In genomic region chr8:55940526-55940880, GRCm38 (mm10) we compare ENCODE assay signal across 8 mouse cellular contexts. TPM values are rescaled to one million over a fixed set of nuclear protein-coding genes. Genes with fewer than 3 reads are reported as not detected.
DNase-seq lines count a peak whose midpoint lies in the region; ATAC-seq and TF ChIP-seq lines count a peak whose summit lies in the region.

No protein-coding gene starts in this region.

- no peak overlapping the region for H3K4me3 ChIP-seq in gastrocnemius, adult 2 months
- H3K4me3 ChIP-seq in embryonic facial prominence, embryonic 12.5 days: 0 out of 2 replicates have a peak overlapping the region, but pooled peaks have one; percentile 16
- no peak overlapping the region for H3K4me3 ChIP-seq in kidney, embryonic 15.5 days (replicated peaks)
- peak overlapping the region; percentile 38 for H3K4me3 ChIP-seq in neural tube, embryonic 13.5 days

- peak; percentile 12 for DNase-seq in gastrocnemius, adult 2 months
- no peak for DNase-seq in gastrocnemius, postnatal 36 days
- DNase-seq in A20 (ENCODE audit: low read depth, low spot score): peak; percentile 3
- DNase-seq in urinary bladder, postnatal 25 days (ENCODE audit: low spot score): no peak
- DNase-seq in cerebellum, adult 11-12 months: no peak

- TF ChIP-seq CTCF in gastrocnemius, adult 2 months (IDR thresholded peaks at IDR 0.05): no peak

- H3K9ac ChIP-seq in embryonic facial prominence, embryonic 12.5 days: no peak overlapping the region
- H3K9ac ChIP-seq in kidney, embryonic 15.5 days: no peak overlapping the region
- peak overlapping the region; percentile 31; the same call in 1 of the 2 replicates for H3K9ac ChIP-seq in neural tube, embryonic 13.5 days

- H3K9me3 ChIP-seq in embryonic facial prominence, embryonic 12.5 days: no peaks in the 10 kb centered on the region
- H3K9me3 ChIP-seq in kidney, embryonic 15.5 days (replicated peaks): no peaks in the 10 kb centered on the region
- no peaks in the 10 kb centered on the region for H3K9me3 ChIP-seq in neural tube, embryonic 13.5 days

- 0 out of 2 replicates have a peak, but pooled peaks cover 5% of the 10 kb centered on the region for H3K4me1 ChIP-seq in embryonic facial prominence, embryonic 12.5 days
- peaks cover 5% of the 10 kb centered on the region; the same call in 1 of the 2 replicates for H3K4me1 ChIP-seq in kidney, embryonic 15.5 days
- H3K4me1 ChIP-seq in neural tube, embryonic 13.5 days (replicated peaks): peaks cover 14% of the 10 kb centered on the region

- H3K36me3 ChIP-seq in embryonic facial prominence, embryonic 12.5 days: no peaks in the 10 kb centered on the region
- H3K36me3 ChIP-seq in kidney, embryonic 15.5 days: no peaks in the 10 kb centered on the region
- H3K36me3 ChIP-seq in neural tube, embryonic 13.5 days: no peaks in the 10 kb centered on the region

- intact Hi-C loops in gastrocnemius, adult 2 months (cut with DNase I): no loop called here
- intact Hi-C loops in gastrocnemius, postnatal 36 days (cut with DNase I): no loop called here

- H3K27me3 ChIP-seq in embryonic facial prominence, embryonic 12.5 days: no peaks in the 10 kb centered on the region
- no peaks in the 10 kb centered on the region for H3K27me3 ChIP-seq in kidney, embryonic 15.5 days
- H3K27me3 ChIP-seq in neural tube, embryonic 13.5 days: no peaks in the 10 kb centered on the region

- WGBS in embryonic facial prominence, embryonic 12.5 days: under 1% methylated on average over 8 of the region's 8 CpGs
- under 1% methylated on average over 8 of the region's 8 CpGs for WGBS in kidney, embryonic 15.5 days
- under 1% methylated on average over 8 of the region's 8 CpGs for WGBS in neural tube, embryonic 13.5 days

- ATAC-seq in embryonic facial prominence, embryonic 12.5 days (ENCODE audit: insufficient number of reproducible peaks, insufficient read depth, low FRiP score, low TSS enrichment): peak; percentile 75; the same call in 1 of the 2 replicates
- peak; percentile 89 for ATAC-seq in kidney, embryonic 15.5 days (replicated peaks; ENCODE audit: low FRiP score)
- peak; percentile 92 for ATAC-seq in neural tube, embryonic 13.5 days (ENCODE audit: low read depth)

- peak overlapping the region; percentile 48 for H3K4me2 ChIP-seq in embryonic facial prominence, embryonic 12.5 days (replicated peaks)
- peak overlapping the region; percentile 44 for H3K4me2 ChIP-seq in kidney, embryonic 15.5 days
- peak overlapping the region; percentile 68 for H3K4me2 ChIP-seq in neural tube, embryonic 13.5 days

- no peak overlapping the region for H3K27ac ChIP-seq in gastrocnemius, adult 2 months
- no peak overlapping the region for H3K27ac ChIP-seq in embryonic facial prominence, embryonic 12.5 days
- no peak overlapping the region for H3K27ac ChIP-seq in kidney, embryonic 15.5 days
- H3K27ac ChIP-seq in neural tube, embryonic 13.5 days (replicated peaks): no peak overlapping the region

RNA-seq across cellular contexts. Expression of gene Glra3, which starts 0.2 kb away (rescaled TPM):
- total RNA-seq in gastrocnemius, adult 2 months (2021): not detected
- total RNA-seq in gastrocnemius, postnatal 36 days (2021): not detected
- 0.08 and 0.13 TPM in 2 replicates for polyA plus RNA-seq in embryonic facial prominence, embryonic 12.5 days (2016; fragmentation: Nextera tagmentation; extraction: Ambion mirVana)
- polyA plus RNA-seq in kidney, embryonic 15.5 days (2015; fragmentation: Nextera tagmentation; extraction: Ambion mirVana): 0.06 and 0.09 TPM in 2 replicates
- 0.37 and 0.66 TPM in 2 replicates for polyA plus RNA-seq in neural tube, embryonic 13.5 days (2015; fragmentation: Nextera tagmentation; extraction: Ambion mirVana)

RNA-seq across cellular contexts. Expression of gene Adam29, which starts 33.8 kb away (rescaled TPM):
- total RNA-seq in gastrocnemius, adult 2 months (2021): not detected
- total RNA-seq in gastrocnemius, postnatal 36 days (2021): not detected
- not detected in 2 replicates for polyA plus RNA-seq in embryonic facial prominence, embryonic 12.5 days (2016; fragmentation: Nextera tagmentation; extraction: Ambion mirVana)
- not detected in 2 replicates for polyA plus RNA-seq in kidney, embryonic 15.5 days (2015; fragmentation: Nextera tagmentation; extraction: Ambion mirVana)
- polyA plus RNA-seq in neural tube, embryonic 13.5 days (2015; fragmentation: Nextera tagmentation; extraction: Ambion mirVana): not detected in 2 replicates

Comparison
In these comparisons a context has a peak if more than half of its experiments do, and no peak if none do; other contexts are left out.
1. DNase-seq: peak in gastrocnemius, adult 2 months (single experiment) and A20 (single experiment); none in gastrocnemius, postnatal 36 days (0 of 2), urinary bladder, postnatal 25 days (single experiment) and cerebellum, adult 11-12 months (single experiment).
2. H3K4me3 ChIP-seq: peak in embryonic facial prominence, embryonic 12.5 days (single experiment) and neural tube, embryonic 13.5 days (single experiment); none in gastrocnemius, adult 2 months (single experiment) and kidney, embryonic 15.5 days (single experiment).
3. Peak in every context shown above with its lines, with median percentiles within 50 percentile points of each other: ATAC-seq and H3K4me2 ChIP-seq.